Mouse (Mus musculus): ENCODE data around the gene Ftl1. TPM values are rescaled to one million over a fixed set of nuclear protein-coding genes. Genes with fewer than 3 reads are reported as not detected.

The Ftl1 gene
- polyA plus RNA-seq (2014; fragmentation: Illumina TruSeq; extraction: RNeasy Lipid Tissue Mini Kit (QIAGEN cat#74804)) = 0.88 TPM

DNA sequence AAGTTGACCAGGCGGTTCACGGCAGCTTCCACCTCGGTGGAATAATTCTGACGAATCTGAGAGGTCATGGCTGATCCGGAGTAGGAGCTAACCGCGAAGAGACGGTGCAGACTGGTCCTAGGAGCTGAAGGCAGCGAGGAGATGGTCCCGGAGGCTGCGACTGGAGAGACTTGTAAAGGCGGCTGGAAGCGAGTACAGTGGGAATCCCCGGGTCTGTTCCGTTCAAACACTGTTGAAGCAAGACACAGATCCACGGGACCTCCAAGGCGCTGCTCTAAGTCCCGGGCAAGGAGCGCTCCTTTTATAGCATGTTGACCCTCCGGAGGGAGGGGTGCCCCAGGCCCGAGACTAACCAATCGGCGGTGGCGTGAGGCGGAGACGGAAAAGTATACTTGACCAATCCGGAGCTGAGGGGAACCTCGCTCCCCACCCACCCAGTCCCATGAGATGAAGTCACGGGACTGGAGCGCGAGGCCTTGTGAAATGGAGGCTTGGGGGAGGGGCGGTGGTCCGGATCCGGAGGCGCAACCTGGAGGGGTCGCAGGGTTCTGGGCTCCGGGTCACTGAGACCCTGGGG, at the start of gene Ftl1:
Gene Ftl1, minus strand, starts transcription at position 321 of the 577 bp plus-strand sequence.

DNA sequence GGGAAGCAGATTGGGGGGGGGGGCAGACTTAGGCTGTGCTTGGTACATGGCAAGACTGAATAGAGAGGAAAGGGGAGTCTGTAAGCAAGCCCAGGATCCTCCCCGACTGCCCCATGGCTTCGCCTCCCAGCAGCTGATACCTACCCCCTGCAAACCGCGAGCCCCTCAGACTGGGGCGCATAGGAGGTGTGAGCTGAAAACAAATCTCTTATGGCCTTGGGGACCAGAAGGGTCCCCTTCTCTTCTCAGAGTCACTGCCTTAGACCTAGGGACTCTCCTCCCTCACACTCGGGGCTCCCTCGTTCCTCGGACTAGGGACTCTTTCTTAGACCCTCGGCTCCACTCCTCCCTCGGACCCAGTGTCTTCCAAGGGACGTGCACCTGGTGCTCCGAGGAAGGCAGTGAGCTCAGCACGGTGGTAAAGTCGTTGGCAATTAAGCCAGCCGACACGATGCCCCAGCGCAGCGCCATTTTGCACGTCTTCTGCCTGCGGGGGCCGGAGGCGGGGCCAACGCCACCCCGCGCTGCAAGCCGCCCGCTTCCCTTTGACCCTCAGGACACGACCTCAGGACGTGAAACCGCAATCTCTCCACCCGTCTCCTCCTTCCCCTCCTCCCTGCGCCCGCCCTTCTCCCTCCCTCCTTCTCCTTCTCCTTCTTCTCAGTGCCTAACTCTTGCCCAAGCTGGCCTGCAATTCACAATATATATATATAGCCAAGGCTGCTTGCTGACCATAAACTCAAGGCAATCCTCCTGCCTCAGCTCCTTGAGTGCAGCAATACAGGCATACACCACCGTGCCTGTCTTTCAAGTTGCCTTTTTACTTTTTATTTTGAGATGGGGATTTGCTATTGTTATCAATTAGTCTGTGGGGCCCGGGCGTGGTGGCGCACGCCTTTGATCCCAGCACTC, 28.9 kb upstream of the Ftl1 start, which contains the start of gene Dhdh:
Gene Dhdh, minus strand, starts transcription at position 513 of the 912 bp plus-strand sequence.

DNA sequence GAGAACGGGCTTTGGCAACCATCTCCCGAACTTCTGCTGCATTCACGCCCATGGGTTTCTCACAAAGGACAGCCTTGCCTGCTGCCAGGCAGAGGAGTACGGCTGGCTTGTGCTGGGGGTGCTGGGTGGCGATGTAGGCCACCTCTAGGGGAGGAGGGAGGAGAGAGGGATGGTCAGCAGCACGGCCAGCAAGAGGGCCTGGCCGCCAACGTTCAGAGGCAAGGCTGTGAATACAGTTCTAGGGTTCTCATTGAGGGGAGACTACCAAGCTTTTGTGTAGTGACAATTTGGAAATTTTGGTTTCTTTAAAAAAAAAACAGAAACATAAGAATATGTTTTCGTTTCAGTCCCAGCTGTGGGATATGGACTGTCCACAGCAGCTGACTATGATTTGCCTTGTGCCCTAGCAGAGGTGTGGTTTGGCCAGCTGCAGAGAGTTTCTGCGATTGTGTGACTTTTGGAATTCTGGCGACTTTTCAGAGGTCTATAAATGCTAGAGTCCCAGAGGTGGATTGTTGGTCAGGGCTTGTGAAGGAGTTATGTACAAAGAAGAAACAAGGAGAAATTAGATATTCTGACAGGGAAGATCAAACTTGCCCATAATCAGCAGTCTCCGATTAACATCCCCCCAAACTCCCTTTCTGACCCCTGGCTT, 27.2 kb upstream of the Ftl1 start, which contains the start of gene Gm45808:
Gene Gm45808, minus strand, starts transcription at position 51 of the 655 bp plus-strand sequence.

DNA sequence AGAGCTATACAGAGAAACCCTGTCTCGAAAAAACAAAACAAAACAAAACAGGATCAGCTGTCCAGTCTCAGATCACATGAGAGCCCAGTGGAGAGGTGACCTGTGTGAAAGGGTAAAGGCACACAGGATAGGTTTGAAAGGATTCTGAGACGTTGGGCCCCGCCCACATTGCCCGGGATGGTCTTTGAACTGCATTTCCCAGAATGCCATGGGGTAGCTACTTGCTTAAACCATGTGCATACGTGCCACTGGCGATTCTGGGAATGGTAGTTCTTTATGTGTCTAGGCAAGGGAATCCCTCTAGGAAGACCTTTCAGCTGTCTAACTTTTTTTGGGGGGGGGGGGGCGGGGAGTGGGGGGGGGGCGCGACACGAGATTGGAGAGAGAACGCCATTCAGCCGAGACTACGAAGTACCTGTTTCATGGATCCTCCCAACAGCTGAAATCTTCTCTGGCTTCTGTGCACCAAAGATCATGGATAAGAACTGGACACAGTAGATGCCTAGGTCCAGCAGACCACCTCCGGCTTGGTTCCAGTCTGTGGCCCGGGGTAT, 21.8 kb upstream of the Ftl1 start, which contains the start of gene Tulp2:
Gene Tulp2, plus strand, starts transcription at position 504 of the 554 bp plus-strand sequence.

DNA sequence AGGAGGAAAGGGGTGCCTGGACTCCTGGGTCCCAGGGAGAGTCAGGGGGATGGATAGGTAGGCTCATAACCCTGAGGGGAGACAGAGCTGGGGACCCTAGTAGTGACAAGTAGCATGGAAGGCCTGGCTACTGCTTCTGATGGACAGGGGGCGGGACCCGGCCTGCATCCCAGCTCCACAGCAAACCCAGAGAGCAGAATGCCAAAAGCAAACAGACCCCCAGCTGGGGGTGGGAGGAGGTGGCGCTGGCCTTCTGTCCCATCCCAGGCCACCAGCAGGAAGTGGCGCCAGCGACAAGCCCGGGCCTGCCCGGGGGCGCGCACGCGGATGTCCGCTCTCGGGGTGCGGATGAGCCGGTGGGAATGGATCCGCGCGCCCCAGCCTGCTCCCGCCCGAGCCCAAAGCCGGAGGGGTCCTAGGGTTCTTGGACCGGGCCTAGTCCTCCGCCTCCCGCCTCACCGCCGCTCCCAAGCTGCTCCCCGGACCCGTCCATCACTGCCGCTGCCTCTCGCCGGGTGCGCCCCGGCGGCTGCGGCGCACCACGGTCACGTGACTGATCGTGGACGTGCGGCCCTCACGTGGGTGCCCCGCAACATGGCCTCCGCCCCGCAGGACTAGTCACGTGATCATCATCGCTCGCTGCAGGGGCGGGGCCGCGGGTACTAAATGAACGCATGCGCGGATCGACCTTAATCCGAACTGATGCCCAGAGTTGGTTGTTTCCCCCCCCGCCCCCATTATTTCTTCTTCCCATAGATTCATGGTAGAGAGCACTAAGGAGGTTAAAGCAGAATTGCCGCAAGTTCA, 6.8 kb upstream of the Ftl1 start, which contains the start of gene Bax:
Gene Bax, minus strand, starts transcription at position 616 of the 807 bp plus-strand sequence.

DNA sequence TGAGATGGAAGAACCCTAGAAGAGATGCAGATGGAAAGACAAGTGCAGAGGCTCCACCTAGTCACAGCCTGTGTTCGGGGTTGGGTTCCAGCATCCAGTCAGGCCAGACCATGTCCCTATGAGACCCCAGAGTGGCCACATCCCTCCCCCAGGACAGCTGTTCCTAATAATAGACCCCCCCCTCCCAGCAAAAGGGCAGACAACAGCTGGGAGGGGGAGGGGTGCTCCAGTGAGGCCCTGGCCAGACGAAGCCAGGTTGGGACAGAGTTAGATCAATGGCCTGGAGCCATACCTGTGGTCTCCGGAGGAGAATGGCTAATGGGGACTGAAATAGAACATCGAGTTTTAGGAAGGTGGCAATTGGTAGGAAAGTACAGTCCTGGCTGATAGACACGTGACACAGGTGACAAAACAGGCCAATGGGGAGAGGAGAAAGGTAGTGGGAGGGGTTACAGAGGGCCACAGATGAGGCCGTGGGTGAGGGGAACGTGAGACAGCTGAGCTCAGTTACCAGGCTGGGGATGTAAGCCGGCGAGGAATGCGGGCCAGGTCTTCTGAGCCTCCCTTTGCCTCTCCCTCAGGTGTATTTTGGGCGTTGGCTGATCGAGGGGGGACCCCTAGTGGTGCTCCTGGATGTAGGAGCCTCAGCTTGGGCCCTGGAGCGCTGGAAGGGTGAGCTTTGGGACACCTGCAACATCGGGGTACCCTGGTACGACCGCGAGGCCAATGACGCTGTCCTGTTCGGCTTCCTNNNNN, 22.0 kb downstream of the Ftl1 start, which contains the start of gene Ruvbl2:
Gene Ruvbl2, minus strand, starts transcription at position 576 of the 756 bp plus-strand sequence.

DNA sequence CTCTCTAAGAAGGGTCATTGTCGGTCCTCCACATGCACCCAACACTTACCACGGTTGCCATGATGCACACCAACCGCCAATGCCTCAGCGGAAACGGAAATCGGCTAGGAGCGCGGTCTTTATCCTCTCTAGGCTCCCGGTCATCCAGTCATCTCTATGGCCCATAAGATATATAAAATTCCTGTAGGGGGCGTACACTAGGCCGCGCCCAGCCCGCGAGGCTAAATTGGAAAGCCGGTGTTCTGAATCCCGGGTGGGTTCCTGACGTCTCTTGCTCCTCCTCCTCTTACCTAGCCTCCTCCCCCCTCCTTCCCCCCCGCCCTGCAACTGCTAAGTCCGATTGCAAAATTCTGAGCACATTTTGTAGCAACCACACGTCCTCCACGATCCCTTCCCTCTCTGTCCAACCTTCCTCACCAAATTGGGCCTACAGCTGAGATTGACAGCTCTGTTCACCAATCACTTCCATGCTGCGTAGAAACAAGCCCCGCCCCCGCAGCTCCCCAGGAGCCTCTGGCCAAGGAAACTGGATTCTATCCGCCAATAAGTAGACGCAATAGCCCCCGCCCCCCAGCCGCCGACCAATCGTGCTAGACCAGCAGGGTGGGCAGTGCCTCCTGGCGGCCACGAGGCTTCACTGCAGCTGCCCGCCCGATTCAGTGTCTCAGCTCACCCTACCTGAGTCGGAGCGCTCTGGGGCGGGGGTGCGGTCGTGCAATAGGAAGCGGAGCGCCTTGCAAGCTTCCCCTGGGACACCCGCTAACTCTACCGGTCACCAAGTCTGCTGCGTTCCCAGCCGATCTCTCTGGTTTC, 25.3 kb downstream of the Ftl1 start, which contains the start of gene Gys1:
Gene Gys1, plus strand, starts transcription at position 642 of the 813 bp plus-strand sequence.

DNA sequence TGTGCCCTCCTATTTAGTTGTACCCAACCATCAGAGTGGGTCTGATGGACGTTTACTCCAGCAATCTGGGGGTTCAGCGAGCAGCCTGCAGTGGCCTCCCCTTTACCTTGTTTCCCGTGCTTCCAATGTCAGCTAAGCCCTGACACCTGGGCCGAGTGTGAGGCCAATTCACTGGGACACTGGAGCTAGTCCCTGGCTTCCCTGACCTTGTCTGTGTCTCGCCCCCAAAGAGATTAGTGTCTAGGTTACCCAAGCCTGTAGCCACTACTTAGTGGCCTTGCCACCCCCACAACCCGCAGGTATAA, 39.1 kb downstream of the Ftl1 start, which contains the start of gene Lhb:
Gene Lhb, plus strand, starts transcription at position 206 of the 305 bp plus-strand sequence.

DNA sequence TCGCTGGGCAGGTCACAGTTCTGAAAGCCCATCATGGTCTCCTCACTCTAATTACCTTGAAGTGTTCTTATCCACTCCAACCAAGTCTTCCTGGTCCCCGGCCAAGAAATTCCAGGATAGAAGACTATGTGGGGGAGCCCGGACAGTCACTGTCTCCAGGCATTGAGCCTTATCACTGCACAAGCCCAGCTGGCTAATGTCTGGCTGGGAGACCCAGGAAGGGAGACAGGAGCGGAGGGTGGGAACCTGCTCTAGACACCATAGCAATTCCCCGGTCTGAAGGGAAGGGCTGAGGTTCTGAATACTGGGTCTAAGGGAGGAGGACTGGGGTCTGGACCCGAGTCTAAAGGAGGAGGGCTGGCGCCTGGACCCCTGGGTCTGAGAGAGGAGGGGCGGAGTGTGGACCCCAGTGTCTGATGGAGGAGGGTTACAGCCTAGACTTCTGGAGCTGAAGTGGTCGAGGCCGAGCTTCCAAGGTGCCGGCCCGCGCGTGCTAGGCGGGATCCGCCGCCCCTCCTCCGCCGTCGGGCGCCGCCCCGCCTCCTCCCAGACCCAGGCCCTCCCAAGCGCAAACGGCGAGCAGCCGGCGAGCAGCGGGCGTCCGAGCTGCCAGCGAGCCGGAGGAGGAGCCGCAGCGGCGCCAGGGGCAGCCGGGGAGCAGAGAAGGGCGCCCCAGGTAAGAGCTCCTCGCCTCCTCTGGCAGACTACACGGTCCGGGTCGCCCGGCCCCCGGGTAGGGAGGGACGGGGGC, 46.4 kb downstream of the Ftl1 start, which contains the start of gene Ntf5:
Gene Ntf5, plus strand, starts transcription at position 583 of the 751 bp plus-strand sequence.

Other genes starting within 250 kb of the Ftl1 start
- not detected for gene Dkkl1, start 247.7 kb downstream of the Ftl1 start, polyA plus RNA-seq (2014; fragmentation: Illumina TruSeq; extraction: RNeasy Lipid Tissue Mini Kit (QIAGEN cat#74804))
- gene Tead2, start 244.1 kb downstream of the Ftl1 start, polyA plus RNA-seq (2014; fragmentation: Illumina TruSeq; extraction: RNeasy Lipid Tissue Mini Kit (QIAGEN cat#74804)) = 10.9 TPM
- not detected for gene Cd37, start 220.8 kb downstream of the Ftl1 start, polyA plus RNA-seq (2014; fragmentation: Illumina TruSeq; extraction: RNeasy Lipid Tissue Mini Kit (QIAGEN cat#74804))
- not detected for gene Slc6a16, start 218.8 kb downstream of the Ftl1 start, polyA plus RNA-seq (2014; fragmentation: Illumina TruSeq; extraction: RNeasy Lipid Tissue Mini Kit (QIAGEN cat#74804))
- not detected for gene Slc6a21, start 182.4 kb downstream of the Ftl1 start, polyA plus RNA-seq (2014; fragmentation: Illumina TruSeq; extraction: RNeasy Lipid Tissue Mini Kit (QIAGEN cat#74804))
- 0.46 TPM for gene Trpm4, start 126.1 kb downstream of the Ftl1 start, polyA plus RNA-seq (2014; fragmentation: Illumina TruSeq; extraction: RNeasy Lipid Tissue Mini Kit (QIAGEN cat#74804))
- 0.31 TPM for gene Hrc, start 124.6 kb downstream of the Ftl1 start, polyA plus RNA-seq (2014; fragmentation: Illumina TruSeq; extraction: RNeasy Lipid Tissue Mini Kit (QIAGEN cat#74804))
- gene Ppfia3, start 92.9 kb downstream of the Ftl1 start, polyA plus RNA-seq (2014; fragmentation: Illumina TruSeq; extraction: RNeasy Lipid Tissue Mini Kit (QIAGEN cat#74804)) = not detected
- not detected for gene Lin7b, start 89.3 kb downstream of the Ftl1 start, polyA plus RNA-seq (2014; fragmentation: Illumina TruSeq; extraction: RNeasy Lipid Tissue Mini Kit (QIAGEN cat#74804))
- 78.5 TPM for gene Snrnp70, start 64.1 kb downstream of the Ftl1 start, polyA plus RNA-seq (2014; fragmentation: Illumina TruSeq; extraction: RNeasy Lipid Tissue Mini Kit (QIAGEN cat#74804))
- gene Kcna7, start 54.2 kb downstream of the Ftl1 start, polyA plus RNA-seq (2014; fragmentation: Illumina TruSeq; extraction: RNeasy Lipid Tissue Mini Kit (QIAGEN cat#74804)) = not detected
- gene Ntf5, start 46.2 kb downstream of the Ftl1 start, polyA plus RNA-seq (2014; fragmentation: Illumina TruSeq; extraction: RNeasy Lipid Tissue Mini Kit (QIAGEN cat#74804)) = 2.6 TPM
- not detected for gene Lhb, start 39.1 kb downstream of the Ftl1 start, polyA plus RNA-seq (2014; fragmentation: Illumina TruSeq; extraction: RNeasy Lipid Tissue Mini Kit (QIAGEN cat#74804))
- gene Gys1, start 25.0 kb downstream of the Ftl1 start, polyA plus RNA-seq (2014; fragmentation: Illumina TruSeq; extraction: RNeasy Lipid Tissue Mini Kit (QIAGEN cat#74804)) = 4.5 TPM
- gene Ruvbl2, start 21.8 kb downstream of the Ftl1 start, polyA plus RNA-seq (2014; fragmentation: Illumina TruSeq; extraction: RNeasy Lipid Tissue Mini Kit (QIAGEN cat#74804)) = 2.1 TPM
- gene Bax, start 7.0 kb upstream of the Ftl1 start, polyA plus RNA-seq (2014; fragmentation: Illumina TruSeq; extraction: RNeasy Lipid Tissue Mini Kit (QIAGEN cat#74804)) = 1.9 TPM
- gene Tulp2, start 22.0 kb upstream of the Ftl1 start, polyA plus RNA-seq (2014; fragmentation: Illumina TruSeq; extraction: RNeasy Lipid Tissue Mini Kit (QIAGEN cat#74804)) = 2.3 TPM
- not detected for gene Gm45808, start 26.9 kb upstream of the Ftl1 start, polyA plus RNA-seq (2014; fragmentation: Illumina TruSeq; extraction: RNeasy Lipid Tissue Mini Kit (QIAGEN cat#74804))
- 28.5 TPM for gene Dhdh, start 28.9 kb upstream of the Ftl1 start, polyA plus RNA-seq (2014; fragmentation: Illumina TruSeq; extraction: RNeasy Lipid Tissue Mini Kit (QIAGEN cat#74804))
- gene Nucb1, start 50.5 kb upstream of the Ftl1 start, polyA plus RNA-seq (2014; fragmentation: Illumina TruSeq; extraction: RNeasy Lipid Tissue Mini Kit (QIAGEN cat#74804)) = 55.5 TPM
- gene Ppp1r15a, start 66.4 kb upstream of the Ftl1 start, polyA plus RNA-seq (2014; fragmentation: Illumina TruSeq; extraction: RNeasy Lipid Tissue Mini Kit (QIAGEN cat#74804)) = 2.3 TPM
- 0.43 TPM for gene Plekha4, start 66.4 kb upstream of the Ftl1 start, polyA plus RNA-seq (2014; fragmentation: Illumina TruSeq; extraction: RNeasy Lipid Tissue Mini Kit (QIAGEN cat#74804))
- not detected for gene Hsd17b14, start 95.0 kb upstream of the Ftl1 start, polyA plus RNA-seq (2014; fragmentation: Illumina TruSeq; extraction: RNeasy Lipid Tissue Mini Kit (QIAGEN cat#74804))
- gene Bcat2, start 110.3 kb upstream of the Ftl1 start, polyA plus RNA-seq (2014; fragmentation: Illumina TruSeq; extraction: RNeasy Lipid Tissue Mini Kit (QIAGEN cat#74804)) = 2.1 TPM
- gene Fgf21, start 155.6 kb upstream of the Ftl1 start, polyA plus RNA-seq (2014; fragmentation: Illumina TruSeq; extraction: RNeasy Lipid Tissue Mini Kit (QIAGEN cat#74804)) = not detected
- not detected for gene Fut1, start 157.4 kb upstream of the Ftl1 start, polyA plus RNA-seq (2014; fragmentation: Illumina TruSeq; extraction: RNeasy Lipid Tissue Mini Kit (QIAGEN cat#74804))
- not detected for gene Izumo1, start 161.9 kb upstream of the Ftl1 start, polyA plus RNA-seq (2014; fragmentation: Illumina TruSeq; extraction: RNeasy Lipid Tissue Mini Kit (QIAGEN cat#74804))
- not detected for gene Rasip1, start 167.6 kb upstream of the Ftl1 start, polyA plus RNA-seq (2014; fragmentation: Illumina TruSeq; extraction: RNeasy Lipid Tissue Mini Kit (QIAGEN cat#74804))
- 0.51 TPM for gene Mamstr, start 180.1 kb upstream of the Ftl1 start, polyA plus RNA-seq (2014; fragmentation: Illumina TruSeq; extraction: RNeasy Lipid Tissue Mini Kit (QIAGEN cat#74804))
- gene Fut2, start 206.5 kb upstream of the Ftl1 start, polyA plus RNA-seq (2014; fragmentation: Illumina TruSeq; extraction: RNeasy Lipid Tissue Mini Kit (QIAGEN cat#74804)) = 0.94 TPM
- not detected for gene Ntn5, start 224.1 kb upstream of the Ftl1 start, polyA plus RNA-seq (2014; fragmentation: Illumina TruSeq; extraction: RNeasy Lipid Tissue Mini Kit (QIAGEN cat#74804))
- gene Sec1, start 234.5 kb upstream of the Ftl1 start, polyA plus RNA-seq (2014; fragmentation: Illumina TruSeq; extraction: RNeasy Lipid Tissue Mini Kit (QIAGEN cat#74804)) = not detected
- not detected for gene Car11, start 240.0 kb upstream of the Ftl1 start, polyA plus RNA-seq (2014; fragmentation: Illumina TruSeq; extraction: RNeasy Lipid Tissue Mini Kit (QIAGEN cat#74804))
- gene Dbp, start 245.2 kb upstream of the Ftl1 start, polyA plus RNA-seq (2014; fragmentation: Illumina TruSeq; extraction: RNeasy Lipid Tissue Mini Kit (QIAGEN cat#74804)) = 10.6 TPM